27 mouse cellular contexts compared by ENCODE assay signal in the genomic region with DNA sequence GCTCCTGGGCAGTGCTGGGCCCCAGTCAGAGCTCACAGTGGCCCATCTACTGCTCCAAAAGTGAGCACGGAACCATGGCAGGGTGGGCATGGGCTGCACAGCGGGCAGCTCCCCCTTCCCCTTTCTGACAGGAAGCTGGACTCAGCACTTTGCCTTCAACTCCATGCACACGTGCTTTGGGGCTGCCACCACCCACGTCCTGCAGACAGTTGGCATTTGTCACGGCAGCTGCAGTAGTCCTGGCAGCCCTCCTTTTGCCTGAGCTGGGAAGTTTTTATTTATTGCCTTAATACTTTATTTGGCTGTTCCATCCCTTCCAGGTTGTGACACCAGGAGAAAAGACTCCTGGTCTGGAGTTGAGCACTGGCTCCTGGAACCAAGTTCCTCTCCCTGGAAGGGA. TPM values are rescaled to one million over a fixed set of nuclear protein-coding genes. Genes with fewer than 3 reads are reported as not detected.
A peak's percentile ranks its signal among the peaks of the same experiment; 100 is the strongest.
DNase-seq lines count a peak whose midpoint lies in the region; TF ChIP-seq lines count a peak whose summit lies in the region.
"Had no signal": no experiment of that assay in that cellular context is flagged by ENCODE, and none has a peak within 500 bp of the region (broad histone marks: within the 10 kb centered on the region; RNA-seq: fewer than 3 reads in every experiment).

No protein-coding gene starts in this region.

- no peaks in the 10 kb centered on the region for H3K27me3 ChIP-seq in heart, adult 2 months (ENCODE audit: control insufficient read depth, insufficient read depth, low read length)
- H3K27me3 ChIP-seq: embryonic facial prominence, embryonic 15.5 days; forebrain, embryonic 15.5 days; heart, embryonic 13.5 days; hindbrain, embryonic 15.5 days; kidney, embryonic 15.5 days; liver, embryonic 15.5 days; neural tube, embryonic 12.5 days had no signal

- H3K4me3 ChIP-seq in heart, adult 2 months = no peak overlapping the region
- H3K4me3 ChIP-seq in cortical plate, adult 2 months (ENCODE audit: insufficient read depth, low read length) = no peak overlapping the region
- H3K4me3 ChIP-seq: embryonic facial prominence, embryonic 10.5 days; embryonic facial prominence, embryonic 15.5 days; forebrain, embryonic 15.5 days; heart, embryonic 13.5 days; hindbrain, embryonic 10.5 days; hindbrain, embryonic 15.5 days; kidney, embryonic 15.5 days; liver, embryonic 15.5 days; neural tube, embryonic 12.5 days had no signal

- no peak for TF ChIP-seq CTCF in heart, adult 2 months (IDR thresholded peaks at IDR 0.05)
- no peak for TF ChIP-seq CTCF in cortical plate, adult 2 months (IDR thresholded peaks at IDR 0.05; ENCODE audit: extremely low read depth, insufficient read depth, low read length)

- no peaks in the 10 kb centered on the region for H3K36me3 ChIP-seq in heart, adult 2 months (ENCODE audit: control insufficient read depth, insufficient read depth, low read length)

- intact Hi-C loops in heart, adult 2 months (cut with DNase I) = no loop called here
- intact Hi-C loops in heart, postnatal 36 days (cut with DNase I) = no loop called here

- 0 out of 2 replicates have a peak, but pooled peaks have one; percentile 20 for TF ChIP-seq POLR2A in heart, adult 2 months (IDR thresholded peaks at IDR 0.05; ENCODE audit: insufficient read depth, low read depth, low read length)
- no peak for TF ChIP-seq POLR2A in cortical plate, adult 2 months (IDR thresholded peaks at IDR 0.05; ENCODE audit: extremely low read depth, insufficient read depth, low read length)

- no peak overlapping the region for H3K27ac ChIP-seq in heart, adult 2 months
- H3K27ac ChIP-seq in cortical plate, adult 2 months (ENCODE audit: insufficient read depth, low read length) = peak overlapping the region; percentile 36; the same call in 1 of the 2 replicates
- H3K27ac ChIP-seq: embryonic facial prominence, embryonic 10.5 days; embryonic facial prominence, embryonic 15.5 days; forebrain, embryonic 15.5 days; heart, embryonic 13.5 days; hindbrain, embryonic 10.5 days; hindbrain, embryonic 15.5 days; kidney, embryonic 15.5 days; liver, embryonic 15.5 days; neural tube, embryonic 12.5 days had no signal

- peaks cover 5% of the 10 kb centered on the region for H3K4me1 ChIP-seq in heart, adult 2 months (ENCODE audit: control insufficient read depth, insufficient read depth, low read length)
- H3K4me1 ChIP-seq in cortical plate, adult 2 months (ENCODE audit: control insufficient read depth, insufficient read depth, low read length) = peaks cover 2% of the 10 kb centered on the region; the same call in 1 of the 2 replicates
- H3K4me1 ChIP-seq: embryonic facial prominence, embryonic 10.5 days; embryonic facial prominence, embryonic 15.5 days; forebrain, embryonic 15.5 days; heart, embryonic 13.5 days; hindbrain, embryonic 10.5 days; hindbrain, embryonic 15.5 days; kidney, embryonic 15.5 days; neural tube, embryonic 12.5 days had no signal

- H3K79me2 ChIP-seq in heart, adult 2 months (replicated peaks; ENCODE audit: control insufficient read depth, insufficient read depth, low read length) = no peaks in the 10 kb centered on the region

- 64% methylated on average over 5 of the region's 5 CpGs for WGBS in heart, adult 2 months

- no peak overlapping the region for H3K9ac ChIP-seq in heart, adult 2 months (ENCODE audit: low read depth, low read length)
- H3K9ac ChIP-seq: embryonic facial prominence, embryonic 15.5 days; forebrain, embryonic 15.5 days; heart, embryonic 13.5 days; hindbrain, embryonic 15.5 days; kidney, embryonic 15.5 days; liver, embryonic 15.5 days; lung, embryonic 14.5 days; neural tube, embryonic 12.5 days had no signal

- DNase-seq in heart, adult 2 months = no peak
- DNase-seq in heart, postnatal 36 days = no peak
- peak; percentile 71 for DNase-seq in layer of hippocampus, adult 9-11 months
- no peak for DNase-seq in layer of hippocampus, postnatal 25 days (ENCODE audit: extremely low spot score in 1 of 2, low spot score in 1 of 2)
- no peak for DNase-seq in spleen, postnatal 36 days (ENCODE audit: low spot score in 2 of 2)
- DNase-seq: adrenal gland, postnatal 25 days; B cell, adult 2 months; cerebellum, adult 2 months; cerebellum, postnatal 14 days; gastrocnemius, postnatal 25 days; heart, adult 11 months; heart, postnatal 10 days; kidney, adult 11 months; kidney, postnatal 36 days; liver; lung, embryonic 14.5 days; lung, postnatal 14 days had no signal

- no peak for TF ChIP-seq EP300 in heart, adult 2 months (IDR thresholded peaks at IDR 0.05; ENCODE audit: insufficient read depth, low read depth, low read length)

RNA-seq across cellular contexts. Expression of a gene that starts 7.2 kb away (rescaled TPM):
- total RNA-seq in heart, adult 2 months (2021) = 1 to 10 TPM; 5.9 to 9.0 TPM
- 23.5 and 25.1 TPM in 2 replicates for polyA plus RNA-seq in heart, adult 2 months (2012; rRNA removed)
- total RNA-seq in heart, postnatal 36 days (2021) = 1 to 10 TPM; 7.6 to 8.8 TPM
- 10 to 100 TPM; 25.1 to 27.5 TPM for total RNA-seq in layer of hippocampus, postnatal 25 days (2021)
- 32.0 and 35.5 TPM in 2 replicates for polyA plus RNA-seq in cortical plate, adult 2 months (2012; rRNA removed)

RNA-seq across cellular contexts. Expression of a gene that starts 20.8 kb away (rescaled TPM):
- 10 to 100 TPM; 74.2 to 90.3 TPM for total RNA-seq in heart, adult 2 months (2021)
- polyA plus RNA-seq in heart, adult 2 months (2012; rRNA removed) = 64.3 and 98.7 TPM in 2 replicates
- 10 to 100 TPM; 62.9 to 69.4 TPM for total RNA-seq in heart, postnatal 36 days (2021)
- 100 to 1,000 TPM; 102 to 110 TPM for total RNA-seq in layer of hippocampus, postnatal 25 days (2021)
- 85.6 and 97.0 TPM in 2 replicates for polyA plus RNA-seq in cortical plate, adult 2 months (2012; rRNA removed)

RNA-seq across cellular contexts. Expression of a gene that starts 25.7 kb away (rescaled TPM):
- total RNA-seq in heart, adult 2 months (2021) = 10 to 100 TPM; 37.7 to 40.6 TPM
- 125 and 143 TPM in 2 replicates for polyA plus RNA-seq in heart, adult 2 months (2012; rRNA removed)
- 10 to 100 TPM; 41.9 to 43.1 TPM for total RNA-seq in heart, postnatal 36 days (2021)
- 100 to 1,000 TPM; 249 to 278 TPM for total RNA-seq in layer of hippocampus, postnatal 25 days (2021)
- 520 and 530 TPM in 2 replicates for polyA plus RNA-seq in cortical plate, adult 2 months (2012; rRNA removed)

RNA-seq across cellular contexts. Expression of a gene that starts 30.8 kb away (rescaled TPM):
- 100 to 1,000 TPM; 452 to 542 TPM for total RNA-seq in heart, adult 2 months (2021)
- polyA plus RNA-seq in heart, adult 2 months (2012; rRNA removed) = 695 and 713 TPM in 2 replicates
- total RNA-seq in heart, postnatal 36 days (2021) = 100 to 1,000 TPM; 496 to 534 TPM
- total RNA-seq in layer of hippocampus, postnatal 25 days (2021) = 10 to 100 TPM; 49.6 to 51.1 TPM
- polyA plus RNA-seq in cortical plate, adult 2 months (2012; rRNA removed) = 44.7 and 50.9 TPM in 2 replicates

RNA-seq across cellular contexts. Expression of a gene that starts 31.0 kb away (rescaled TPM):
- total RNA-seq in heart, adult 2 months (2021) = 10 to 100 TPM; 82.7 to 91.2 TPM
- 88.7 and 107 TPM in 2 replicates for polyA plus RNA-seq in heart, adult 2 months (2012; rRNA removed)
- 10 to 100 TPM; 82.9 to 85.1 TPM for total RNA-seq in heart, postnatal 36 days (2021)
- 100 to 1,000 TPM; 163 to 169 TPM for total RNA-seq in layer of hippocampus, postnatal 25 days (2021)
- 167 and 176 TPM in 2 replicates for polyA plus RNA-seq in cortical plate, adult 2 months (2012; rRNA removed)

Comparison
In these comparisons a context has a peak if more than half of its experiments do, and no peak if none do; other contexts are left out.
1. RNA of a gene that starts 25.7 kb away (total RNA-seq): 249 to 278 TPM in layer of hippocampus, postnatal 25 days; 41.9 to 43.1 TPM in heart, postnatal 36 days and 37.7 to 40.6 TPM in heart, adult 2 months; every median in the first group is over 4 times any median in the second.